Mouse (Mus musculus): ENCODE measurements around the gene Sh3gl2. TPM values are rescaled to one million over a fixed set of nuclear protein-coding genes. Genes with fewer than 3 reads are reported as not detected.

Sh3gl2 gene
- total and polyA plus RNA-seq, 3 experiments: not detected

DNA sequence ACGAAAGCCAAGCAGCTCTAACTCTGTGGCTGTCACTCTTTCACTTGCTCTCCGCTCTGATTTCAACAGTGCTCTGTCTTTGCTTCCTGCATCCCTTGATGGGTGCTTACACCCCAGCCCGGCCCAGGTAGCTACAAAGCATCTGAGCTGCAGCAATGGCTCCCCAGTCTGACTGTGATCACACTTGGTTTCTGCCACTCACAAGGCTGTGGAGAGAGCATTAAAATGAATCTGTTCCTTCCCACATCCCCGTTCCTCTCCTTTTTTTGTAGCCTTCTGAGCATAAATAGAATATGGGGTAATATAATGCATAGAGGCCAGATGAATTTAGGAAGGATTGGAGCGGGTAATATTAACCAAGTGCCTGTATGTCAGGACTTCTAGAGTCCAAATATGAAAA, 21.8 kb downstream of the Sh3gl2 start:
- no peak for TF ChIP-seq ELF1 (IDR thresholded peaks at IDR 0.05; ENCODE audit: low read depth, low read length)
- no peak for TF ChIP-seq ZMIZ1 (IDR thresholded peaks at IDR 0.05; ENCODE audit: low read depth, low read length)
- no peak for TF ChIP-seq ZNF384 (IDR thresholded peaks at IDR 0.05; ENCODE audit: low read depth, low read length)
- no peak for TF ChIP-seq SIN3A (IDR thresholded peaks at IDR 0.05; ENCODE audit: low read length)
- TF ChIP-seq SMC3 (IDR thresholded peaks at IDR 0.05; ENCODE audit: low read depth, low read length): no peak
- TF ChIP-seq NRF1 (IDR thresholded peaks at IDR 0.05; ENCODE audit: low read depth, low read length): no peak
- TF ChIP-seq PAX5 (IDR thresholded peaks at IDR 0.05; ENCODE audit: low read length): no peak
- TF ChIP-seq MAX (IDR thresholded peaks at IDR 0.05; ENCODE audit: low read length): no peak
- no peak for TF ChIP-seq JUND (conservative IDR thresholded peaks at IDR 0.05; ENCODE audit: low read depth, low read length)
- no peak for TF ChIP-seq KAT2A (IDR thresholded peaks at IDR 0.05; ENCODE audit: insufficient replicate concordance, low read length)
- no peak for TF ChIP-seq IRF4 (IDR thresholded peaks at IDR 0.05; ENCODE audit: low read depth, low read length)
- no peak for TF ChIP-seq UBTF (IDR thresholded peaks at IDR 0.05; ENCODE audit: low read depth, low read length)
- H3K9ac ChIP-seq (ENCODE audit: insufficient read depth, low read depth): no peak overlapping the region
- no peak overlapping the region for H3K27ac ChIP-seq (ENCODE audit: insufficient read depth, low read depth)
- no peaks in the 10 kb centered on the region for H3K79me2 ChIP-seq (replicated peaks; ENCODE audit: control insufficient read depth, extremely low read depth, insufficient read depth, poor library complexity, severe bottlenecking)
- H3K36me3 ChIP-seq (replicated peaks in 1 of 2; ENCODE audit: control insufficient read depth in 1 of 2, insufficient read depth in 1 of 2, low read length in 1 of 2): no peaks in the 10 kb centered on the region
- no peak overlapping the region for H3K4me2 ChIP-seq (ENCODE audit: insufficient read depth, low read depth, poor library complexity, severe bottlenecking)
- no peaks in the 10 kb centered on the region for H3K27me3 ChIP-seq (replicated peaks)
- peaks cover 63% of the 10 kb centered on the region for H3K9me3 ChIP-seq (replicated peaks; ENCODE audit: low read length)
- no peak for DNase-seq (ENCODE audit: extremely low read depth)
- H3K4me3 ChIP-seq (replicated peaks in 1 of 3; ENCODE audit: low read depth in 2 of 3, low read length in 2 of 3, poor library complexity in 1 of 3): no peak overlapping the region
- H3K4me1 ChIP-seq (ENCODE audit: control insufficient read depth in 1 of 2, insufficient read depth in 2 of 2): no peaks in the 10 kb centered on the region
- dilution Hi-C loops (cut with MboI; ENCODE audit: extremely low pct_ligation_motif_present, extremely low pct_unique_long_range_greater_than_20kb, low sequenced_read_pairs): no loop called here
- in situ Hi-C loops (cut with MboI; ENCODE audit: low pct_ligation_motif_present, low pct_unique_long_range_greater_than_20kb, low sequenced_read_pairs): no loop called here

- Histone ChIP-seq H3K27ac (ENCODE audit: insufficient read depth, low read depth) (no peak overlapping the region), H3K9me3 (replicated peaks; ENCODE audit: low read length) (peaks cover 66% of the 10 kb centered on the region), H3K4me1 (ENCODE audit: control insufficient read depth in 1 of 2, insufficient read depth in 2 of 2) (no peaks in the 10 kb centered on the region), H3K27me3 (replicated peaks) (no peaks in the 10 kb centered on the region), H3K4me2 (ENCODE audit: insufficient read depth, low read depth, poor library complexity, severe bottlenecking) (no peak overlapping the region), H3K4me3 (replicated peaks in 1 of 3; ENCODE audit: low read depth in 2 of 3, low read length in 2 of 3, poor library complexity in 1 of 3) (no peak overlapping the region), H3K36me3 (replicated peaks in 1 of 2; ENCODE audit: control insufficient read depth in 1 of 2, insufficient read depth in 1 of 2, low read length in 1 of 2) (no peaks in the 10 kb centered on the region), H3K9ac (ENCODE audit: insufficient read depth, low read depth) (no peak overlapping the region), H3K79me2 (replicated peaks; ENCODE audit: control insufficient read depth, extremely low read depth, insufficient read depth, poor library complexity, severe bottlenecking) (no peaks in the 10 kb centered on the region)
- in situ Hi-C loops (cut with MboI; ENCODE audit: low pct_ligation_motif_present, low pct_unique_long_range_greater_than_20kb, low sequenced_read_pairs) (no loop called here), dilution Hi-C loops (cut with MboI; ENCODE audit: extremely low pct_ligation_motif_present, extremely low pct_unique_long_range_greater_than_20kb, low sequenced_read_pairs) (no loop called here)
- DNase-seq (ENCODE audit: extremely low read depth): no peak
- no peak for TF ChIP-seq NRF1 (IDR thresholded peaks at IDR 0.05; ENCODE audit: low read depth, low read length)
- no peak for TF ChIP-seq GABPA (IDR thresholded peaks at IDR 0.05; ENCODE audit: insufficient replicate concordance, low read depth, low read length)
- TF ChIP-seq MXI1 (IDR thresholded peaks at IDR 0.05; ENCODE audit: low read depth, low read length): no peak
- no peak for TF ChIP-seq USF1 (IDR thresholded peaks at IDR 0.05; ENCODE audit: low read depth, low read length)
- TF ChIP-seq PAX5 (IDR thresholded peaks at IDR 0.05; ENCODE audit: low read length): no peak
- no peak for TF ChIP-seq USF2 (conservative IDR thresholded peaks at IDR 0.05; ENCODE audit: low read depth, low read length)
- no peak for TF ChIP-seq IRF4 (IDR thresholded peaks at IDR 0.05; ENCODE audit: low read depth, low read length)
- TF ChIP-seq ZMIZ1 (IDR thresholded peaks at IDR 0.05; ENCODE audit: low read depth, low read length): no peak
- no peak for TF ChIP-seq ZC3H11A (IDR thresholded peaks at IDR 0.05; ENCODE audit: low read depth, low read length)
- TF ChIP-seq JUND (conservative IDR thresholded peaks at IDR 0.05; ENCODE audit: low read depth, low read length): no peak
- TF ChIP-seq POLR2AphosphoS2 (IDR thresholded peaks at IDR 0.05; ENCODE audit: low read depth, low read length): no peak
- no peak for TF ChIP-seq BHLHE40 (IDR thresholded peaks at IDR 0.05; ENCODE audit: low read depth, low read length)
- no peak for TF ChIP-seq RAD21 (IDR thresholded peaks at IDR 0.05; ENCODE audit: low read depth, low read length)
- TF ChIP-seq ZNF384 (IDR thresholded peaks at IDR 0.05; ENCODE audit: low read depth, low read length): no peak
- TF ChIP-seq TCF12 (IDR thresholded peaks at IDR 0.05; ENCODE audit: low read depth, low read length): no peak
- TF ChIP-seq MAFK (IDR thresholded peaks at IDR 0.05; ENCODE audit: insufficient replicate concordance, low read length): no peak
- TF ChIP-seq ZKSCAN1 (IDR thresholded peaks at IDR 0.05; ENCODE audit: borderline replicate concordance, low read depth, low read length): no peak
- no peak for TF ChIP-seq MAX (IDR thresholded peaks at IDR 0.05; ENCODE audit: low read length)
Measured at GRCm38 (mm10) chr4:85227664-85228588, 23.0 kb downstream of the Sh3gl2 start.
